Mouse (Mus musculus) heart, embryonic 13.5 days (tissue): ENCODE results near the gene Lbp. TPM values are rescaled to one million over a fixed set of nuclear protein-coding genes. Genes with fewer than 3 reads are reported as not detected.

Experiments used
- ATAC-seq: fragments of 200-750 bp; cut with Nextera tagmentation; 2 replicates; pipeline ENCODE4 v1.8.0; 2017; ENCODE audit warnings: moderate TSS enrichment; ENCODE audit not compliant: insufficient number of reproducible peaks, low FRiP score, low TSS enrichment; ENCODE audit errors: extremely low read depth
- H3K27ac ChIP-seq: fragments of 300-500 bp; sonication (generic); replicated peaks from 2 replicates; pipeline ENCODE4 v1.5.1; 2015; ENCODE audit warnings: moderate library complexity, mild to moderate bottlenecking, inconsistent platforms
- H3K27me3 ChIP-seq: fragments of 300-500 bp; sonication (generic); replicated peaks from 2 replicates; pipeline ENCODE4 v1.6.1; 2015; ENCODE audit warnings: mild to moderate bottlenecking, inconsistent platforms
- H3K36me3 ChIP-seq: fragments of 300-500 bp; sonication (generic); 2 replicates; pipeline ENCODE4 v1.6.1; 2015; ENCODE audit warnings: mild to moderate bottlenecking, inconsistent platforms
- H3K4me1 ChIP-seq: fragments of 300-500 bp; sonication (generic); 2 replicates; pipeline ENCODE4 v1.6.1; 2015; ENCODE audit warnings: inconsistent platforms
- H3K4me2 ChIP-seq: fragments of 300-500 bp; sonication (generic); 2 replicates; pipeline ENCODE4 v1.6.1; 2015; ENCODE audit warnings: inconsistent platforms, mild to moderate bottlenecking, moderate library complexity
- H3K4me3 ChIP-seq: fragments of 300-500 bp; sonication (generic); 2 replicates; pipeline ENCODE4 v1.5.1; 2015; ENCODE audit warnings: moderate library complexity, mild to moderate bottlenecking, inconsistent platforms
- H3K9ac ChIP-seq: fragments of 300-500 bp; sonication (generic); 2 replicates; pipeline ENCODE4 v1.6.1; 2015; ENCODE audit warnings: inconsistent platforms, mild to moderate bottlenecking, moderate library complexity
- H3K9me3 ChIP-seq: fragments of 300-500 bp; sonication (generic); 2 replicates; pipeline ENCODE4 v1.6.1; 2016; ENCODE audit warnings: inconsistent platforms
- WGBS: fragments of 180-500 bp; shearing (Covaris S2); methylation state at CpG from one replicate; pipeline ENCODE4 v1.1.7; 2015; ENCODE audit warnings: mixed read lengths; 5-methylcytosine and 5-hydroxymethylcytosine counted together
- polyA plus RNA-seq: library from polyadenylated mRNA; unstranded; fragments of >200 nt; fragmentation: Nextera tagmentation; extraction: Ambion mirVana; gene quantifications from 2 replicates; pipeline ENCODE4 v1.2.1, GENCODE M21; 2015

Gene Lbp
- polyA plus RNA-seq, 1 experiment from 2014 or later = 11.8 TPM

DNA sequence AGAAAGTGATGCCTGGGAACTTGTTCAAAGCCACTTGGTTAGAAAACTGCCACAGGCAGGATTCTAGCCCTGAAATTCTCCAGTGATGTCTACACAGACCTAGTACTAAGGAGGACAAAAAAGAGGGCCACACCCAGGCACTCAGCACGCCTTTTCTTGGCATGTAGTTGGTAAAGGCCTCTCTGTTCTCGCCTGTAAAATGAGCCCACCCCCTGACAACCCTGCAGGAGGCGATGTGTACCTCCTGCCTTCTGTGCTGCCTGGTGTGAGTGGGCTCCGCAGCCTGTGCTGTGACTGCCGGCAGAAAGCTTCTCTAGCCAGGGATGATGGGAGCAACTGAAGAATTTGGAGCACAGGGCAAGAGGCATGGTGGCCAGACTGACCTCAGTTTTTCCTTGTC is 2.0 kb downstream of the Lbp start:
- no peak for ATAC-seq

DNA sequence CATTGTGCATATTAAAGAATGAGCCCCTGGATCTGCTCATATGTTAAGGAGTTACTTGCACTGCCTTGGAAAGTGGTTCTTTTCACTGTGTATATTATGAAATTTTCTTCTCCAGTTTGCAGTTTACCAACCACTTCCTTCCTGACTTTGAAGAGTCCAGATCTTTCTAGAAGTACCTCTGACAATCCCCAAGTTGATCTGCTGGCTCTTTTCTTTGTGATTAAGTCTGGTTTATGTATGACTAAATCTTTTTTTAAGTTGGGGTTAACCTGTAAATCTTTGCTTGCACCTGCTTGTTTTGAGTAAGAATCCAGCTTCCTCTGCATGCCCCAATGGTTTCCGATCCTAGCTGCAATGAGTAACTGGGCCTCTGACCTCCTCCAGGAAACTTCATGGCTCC is 6.8 kb downstream of the Lbp start:
- no peaks in the 10 kb centered on the region for H3K9me3 ChIP-seq
- H3K36me3 ChIP-seq = no peaks in the 10 kb centered on the region
- no peak overlapping the region for H3K4me3 ChIP-seq
- peaks cover 3% of the 10 kb centered on the region; the same call in 1 of the 2 replicates for H3K4me1 ChIP-seq
- no peak overlapping the region for H3K4me2 ChIP-seq
- no peaks in the 10 kb centered on the region for H3K27me3 ChIP-seq
- ATAC-seq = no peak
- 77% methylated on average over 1 of the region's 1 CpGs for WGBS
- no peak overlapping the region for H3K27ac ChIP-seq
- H3K9ac ChIP-seq = no peak overlapping the region

More for the DNA sequence above, 2.0 kb downstream of the Lbp start:
- Histone ChIP-seq H3K4me1 (peaks cover 16% of the 10 kb centered on the region), H3K9me3 (no peaks in the 10 kb centered on the region), H3K36me3 (no peaks in the 10 kb centered on the region), H3K4me3 (no peak overlapping the region), H3K9ac (no peak overlapping the region), H3K27ac (no peak overlapping the region), H3K27me3 (no peaks in the 10 kb centered on the region), H3K4me2 (no peak overlapping the region)
- WGBS = 48% methylated on average over 5 of the region's 5 CpGs

DNA sequence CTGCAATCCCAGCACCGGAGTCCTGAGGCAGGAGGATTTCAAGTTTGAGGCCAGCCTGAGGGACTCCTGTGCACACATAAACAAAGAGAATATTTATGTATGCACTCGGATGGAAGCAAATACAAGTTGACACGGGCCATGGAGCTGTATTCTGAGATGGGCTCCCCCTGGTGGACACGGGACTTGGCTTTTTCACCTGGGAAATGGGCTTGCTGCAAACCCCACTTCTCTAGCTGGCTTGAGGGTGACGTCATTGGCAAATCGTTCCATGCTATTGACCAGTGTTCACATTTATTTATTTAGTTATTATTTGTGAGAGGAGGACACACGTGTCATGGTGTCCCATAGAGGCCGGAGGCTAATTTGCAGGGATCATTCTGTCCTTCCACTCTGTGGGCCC is 10.1 kb downstream of the Lbp start:
- Histone ChIP-seq H3K9me3 (no peaks in the 10 kb centered on the region), H3K36me3 (no peaks in the 10 kb centered on the region), H3K4me2 (no peak overlapping the region), H3K27me3 (no peaks in the 10 kb centered on the region), H3K4me1 (peaks cover 3% of the 10 kb centered on the region; the same call in 1 of the 2 replicates), H3K27ac (no peak overlapping the region), H3K9ac (no peak overlapping the region), H3K4me3 (no peak overlapping the region)
- WGBS = 58% methylated on average over 8 of the region's 8 CpGs
- ATAC-seq = no peak

DNA sequence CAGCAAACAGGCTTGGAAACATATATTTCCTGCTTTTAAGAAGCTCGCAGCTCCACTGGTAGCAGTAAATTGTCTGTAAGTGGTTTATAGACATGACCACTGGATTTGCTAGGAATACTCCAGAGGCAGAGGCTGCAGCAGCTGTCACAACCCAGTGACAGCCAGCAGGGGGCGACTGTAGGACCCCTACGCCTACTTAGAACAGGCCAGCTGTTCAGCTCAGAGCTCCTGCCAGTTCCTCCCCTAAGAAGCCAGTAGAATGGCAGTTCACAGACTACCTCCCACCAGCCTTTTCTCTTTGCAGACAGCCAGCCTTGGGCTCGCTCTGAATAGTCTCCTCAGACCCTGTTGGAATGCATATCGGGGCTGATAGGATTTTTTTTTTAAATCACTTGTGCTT is 10.7 kb downstream of the Lbp start:
- H3K4me2 ChIP-seq = no peak overlapping the region
- no peaks in the 10 kb centered on the region for H3K36me3 ChIP-seq
- H3K27me3 ChIP-seq = no peaks in the 10 kb centered on the region
- ATAC-seq = no peak
- H3K4me1 ChIP-seq = peaks cover 3% of the 10 kb centered on the region; the same call in 1 of the 2 replicates
- 19% methylated on average over 5 of the region's 5 CpGs for WGBS
- no peak overlapping the region for H3K27ac ChIP-seq
- no peak overlapping the region for H3K4me3 ChIP-seq
- no peak overlapping the region for H3K9ac ChIP-seq
- H3K9me3 ChIP-seq = no peaks in the 10 kb centered on the region

DNA sequence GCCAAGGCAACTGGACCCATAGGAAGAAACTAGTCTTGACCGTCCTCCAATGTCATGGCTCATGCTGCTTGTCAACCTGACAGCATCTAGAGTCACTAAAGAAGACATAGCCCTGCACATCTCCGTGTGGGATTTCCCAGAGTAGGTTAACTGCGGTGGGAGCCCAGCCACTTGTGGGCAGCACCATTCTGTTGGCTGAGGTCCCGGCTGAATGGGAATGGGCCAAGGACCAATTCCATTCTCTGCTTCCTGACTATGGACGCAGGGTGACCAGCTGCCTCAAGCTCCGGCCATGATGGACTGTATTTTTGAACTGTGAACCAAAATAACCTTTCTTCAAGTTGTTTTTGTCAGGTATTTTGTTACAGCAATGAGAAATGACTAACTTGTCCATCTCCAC is 15.3 kb downstream of the Lbp start:
- Histone ChIP-seq H3K9me3 (no peaks in the 10 kb centered on the region), H3K4me2 (no peak overlapping the region), H3K9ac (no peak overlapping the region), H3K36me3 (no peaks in the 10 kb centered on the region), H3K27me3 (no peaks in the 10 kb centered on the region), H3K27ac (no peak overlapping the region), H3K4me3 (no peak overlapping the region), H3K4me1 (peaks cover 8% of the 10 kb centered on the region; the same call in 1 of the 2 replicates)
- WGBS = 75% methylated on average over 6 of the region's 6 CpGs
- no peak for ATAC-seq

DNA sequence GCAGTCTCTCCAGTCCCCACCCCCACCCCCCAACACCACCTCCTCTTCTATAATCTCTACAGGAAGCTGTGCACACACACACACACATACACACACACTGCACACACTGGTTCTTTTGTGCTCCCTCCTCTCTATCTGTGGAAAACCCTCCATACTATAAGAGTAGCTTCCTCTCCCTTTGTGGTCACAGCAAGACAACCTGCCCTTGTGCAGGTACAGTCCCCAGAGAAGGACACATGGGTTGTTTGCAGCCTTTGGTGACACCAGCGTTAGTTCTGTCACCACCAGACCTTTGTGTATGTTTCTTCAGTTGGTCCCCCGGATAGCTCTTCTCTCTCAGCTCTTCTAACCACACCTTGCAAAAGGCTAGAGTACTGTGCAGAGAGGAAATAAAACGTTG is 16.6 kb downstream of the Lbp start:
- H3K4me3 ChIP-seq = no peak overlapping the region
- H3K9me3 ChIP-seq = no peaks in the 10 kb centered on the region
- H3K4me1 ChIP-seq = 0 out of 2 replicates have a peak, but pooled peaks cover 5% of the 10 kb centered on the region
- no peaks in the 10 kb centered on the region for H3K27me3 ChIP-seq
- H3K4me2 ChIP-seq = no peak overlapping the region
- ATAC-seq = no peak
- no peak overlapping the region for H3K27ac ChIP-seq
- H3K9ac ChIP-seq = no peak overlapping the region
- H3K36me3 ChIP-seq = no peaks in the 10 kb centered on the region
- WGBS = 47% methylated on average over 3 of the region's 3 CpGs

DNA sequence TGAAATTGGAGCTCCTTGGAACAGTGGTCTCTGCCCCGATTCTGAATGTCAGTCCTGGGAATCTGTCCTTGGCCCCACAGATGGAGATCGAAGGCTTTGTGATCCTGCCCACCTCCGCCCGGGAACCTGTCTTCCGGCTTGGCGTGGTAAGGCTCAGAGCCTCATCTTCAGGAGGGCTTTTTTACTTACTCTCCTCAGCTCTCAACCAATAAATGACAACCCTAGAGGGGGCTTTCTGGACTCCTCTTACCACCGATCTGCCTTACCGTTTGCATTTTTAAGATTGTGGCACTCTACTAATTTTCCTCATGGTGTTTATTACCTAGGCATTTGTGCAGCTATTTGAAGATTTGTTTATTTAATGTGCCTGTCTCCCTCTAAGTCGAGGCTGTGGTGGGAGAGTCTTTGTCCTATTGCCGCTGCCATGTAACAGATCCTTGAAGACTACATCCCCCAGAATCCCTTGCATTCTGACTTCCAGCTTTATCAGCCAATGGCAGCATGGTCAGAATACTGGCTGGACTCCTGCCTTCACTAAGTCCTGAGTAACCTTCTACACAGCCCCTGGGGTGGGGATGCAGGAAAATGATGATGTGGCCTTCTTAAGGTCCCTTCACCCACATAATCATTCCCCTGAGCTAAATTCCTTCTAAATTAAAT is 18.4 kb downstream of the Lbp start:
- H3K9ac ChIP-seq = no peak overlapping the region
- H3K27me3 ChIP-seq = no peaks in the 10 kb centered on the region
- H3K27ac ChIP-seq = no peak overlapping the region
- H3K4me2 ChIP-seq = no peak overlapping the region
- 0 out of 2 replicates have a peak, but pooled peaks cover 5% of the 10 kb centered on the region for H3K4me1 ChIP-seq
- H3K4me3 ChIP-seq = no peak overlapping the region
- no peak for ATAC-seq
- H3K36me3 ChIP-seq = no peaks in the 10 kb centered on the region
- WGBS = 56% methylated on average over 10 of the region's 10 CpGs
- no peaks in the 10 kb centered on the region for H3K9me3 ChIP-seq

DNA sequence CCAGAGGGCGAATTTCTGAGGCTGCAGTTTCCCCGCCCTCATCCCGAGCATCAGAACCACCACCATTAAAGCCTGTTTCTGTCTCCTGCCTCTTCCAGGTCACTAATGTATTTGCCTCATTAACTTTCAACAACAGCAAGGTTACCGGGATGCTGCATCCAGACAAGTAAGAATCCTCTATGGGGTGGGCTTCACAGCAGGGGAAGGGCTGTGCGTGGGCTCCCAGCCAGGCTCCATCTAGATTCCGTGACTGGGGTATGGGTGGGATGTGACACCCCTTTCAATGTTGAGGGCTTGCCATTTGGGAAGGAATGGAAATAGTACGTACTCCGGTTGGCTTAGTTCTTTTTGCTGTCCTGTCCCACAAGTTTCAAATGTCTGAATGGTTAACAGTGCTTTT is 19.3 kb downstream of the Lbp start:
- no peaks in the 10 kb centered on the region for H3K9me3 ChIP-seq
- H3K4me3 ChIP-seq = no peak overlapping the region
- WGBS = 82% methylated on average over 8 of the region's 8 CpGs

DNA sequence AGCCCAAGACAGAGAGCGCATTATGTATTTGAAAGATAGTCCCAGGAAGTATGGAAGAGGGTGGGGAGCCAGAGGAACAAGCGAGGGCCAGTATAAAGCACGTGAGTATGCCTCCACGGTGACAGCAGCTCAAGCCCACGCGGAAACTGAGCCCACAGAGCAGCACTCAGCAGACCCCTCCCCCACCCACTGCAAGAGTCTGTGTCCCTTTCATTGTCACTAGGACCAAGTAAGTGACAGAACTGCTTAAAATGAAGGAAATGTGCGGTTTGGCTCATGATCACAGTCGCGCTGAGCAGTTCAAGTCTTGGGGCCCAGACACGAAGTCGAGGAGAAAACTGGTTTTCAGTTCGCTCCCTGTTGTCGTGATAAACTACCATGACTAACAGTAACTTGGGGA is 28.1 kb downstream of the Lbp start:
- Histone ChIP-seq H3K9ac (no peak overlapping the region), H3K4me3 (no peak overlapping the region), H3K27ac (no peak overlapping the region), H3K9me3 (no peaks in the 10 kb centered on the region), H3K27me3 (0 out of 2 replicates have a peak, but pooled peaks cover 8% of the 10 kb centered on the region), H3K4me2 (no peak overlapping the region), H3K4me1 (no peaks in the 10 kb centered on the region), H3K36me3 (no peaks in the 10 kb centered on the region)
- 85% methylated on average over 13 of the region's 13 CpGs for WGBS
- ATAC-seq = no peak

More for the DNA sequence above, 19.3 kb downstream of the Lbp start:
- no peaks in the 10 kb centered on the region for H3K36me3 ChIP-seq
- no peak overlapping the region for H3K27ac ChIP-seq
- no peak overlapping the region for H3K4me2 ChIP-seq
- H3K27me3 ChIP-seq = no peaks in the 10 kb centered on the region
- ATAC-seq = no peak
- 0 out of 2 replicates have a peak, but pooled peaks cover 5% of the 10 kb centered on the region for H3K4me1 ChIP-seq
- no peak overlapping the region for H3K9ac ChIP-seq

DNA sequence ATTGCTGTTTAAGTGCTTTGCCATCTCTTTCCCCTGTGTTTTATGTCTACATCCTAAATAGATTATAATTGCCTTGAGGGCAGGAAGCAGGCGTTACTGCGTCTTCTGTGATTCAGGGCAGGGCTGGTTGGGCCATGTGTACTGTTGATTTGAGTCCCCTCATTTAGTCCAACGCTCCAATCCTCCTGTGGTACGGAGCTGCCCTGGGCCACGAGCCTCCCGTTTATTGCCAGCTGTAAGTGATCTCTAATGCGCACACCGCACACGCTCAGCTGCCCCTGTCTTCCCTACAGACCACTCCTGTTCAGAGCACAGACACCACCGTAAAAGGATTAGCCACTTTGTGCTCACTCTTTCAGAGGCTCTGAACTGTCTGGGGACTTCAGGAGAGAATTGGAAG is 31.4 kb downstream of the Lbp start:
- no peaks in the 10 kb centered on the region for H3K9me3 ChIP-seq
- no peak overlapping the region for H3K4me3 ChIP-seq
- H3K4me2 ChIP-seq = no peak overlapping the region
- H3K36me3 ChIP-seq = no peaks in the 10 kb centered on the region
- H3K4me1 ChIP-seq = no peaks in the 10 kb centered on the region
- no peak for ATAC-seq
- peaks cover 23% of the 10 kb centered on the region; the same call in 1 of the 2 replicates for H3K27me3 ChIP-seq
- no peak overlapping the region for H3K27ac ChIP-seq
- H3K9ac ChIP-seq = no peak overlapping the region
- WGBS = 78% methylated on average over 10 of the region's 10 CpGs

DNA sequence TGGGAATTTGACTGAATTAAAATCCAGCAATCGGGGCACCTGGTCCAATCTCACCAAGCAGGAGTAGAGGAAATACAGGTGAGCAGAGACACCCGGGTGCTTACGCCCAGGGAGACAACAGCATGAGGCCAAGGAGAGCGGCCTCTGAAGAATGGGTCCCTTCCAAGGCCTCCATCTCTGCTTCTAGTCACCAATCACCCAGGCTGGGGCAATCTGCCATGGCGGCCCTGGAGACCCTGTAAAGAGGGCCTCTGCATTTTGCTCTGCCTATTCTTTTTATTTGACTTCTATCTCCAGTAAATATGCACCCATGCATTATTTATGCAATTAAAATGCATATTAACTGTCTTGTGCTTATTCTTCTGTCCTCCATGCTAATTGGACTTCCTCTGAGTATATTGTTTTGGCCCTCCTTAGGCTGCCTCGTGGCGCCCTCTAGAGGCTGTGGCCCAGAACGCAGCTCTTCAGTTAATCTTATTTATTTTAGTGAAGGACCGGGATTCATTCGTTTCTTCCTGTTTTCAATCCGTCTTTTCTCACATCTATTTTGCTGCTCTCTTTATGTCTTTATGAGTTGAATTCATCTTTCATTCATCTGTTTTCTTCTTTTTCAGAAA is 33.8 kb downstream of the Lbp start:
- no peak overlapping the region for H3K9ac ChIP-seq
- no peak overlapping the region for H3K27ac ChIP-seq
- H3K9me3 ChIP-seq = no peaks in the 10 kb centered on the region
- no peak for ATAC-seq
- 33% methylated on average over 11 of the region's 11 CpGs for WGBS
- H3K4me2 ChIP-seq = no peak overlapping the region
- peaks cover 24% of the 10 kb centered on the region; the same call in 1 of the 2 replicates for H3K27me3 ChIP-seq
- no peak overlapping the region for H3K4me3 ChIP-seq
- no peaks in the 10 kb centered on the region for H3K4me1 ChIP-seq
- H3K36me3 ChIP-seq = no peaks in the 10 kb centered on the region

DNA sequence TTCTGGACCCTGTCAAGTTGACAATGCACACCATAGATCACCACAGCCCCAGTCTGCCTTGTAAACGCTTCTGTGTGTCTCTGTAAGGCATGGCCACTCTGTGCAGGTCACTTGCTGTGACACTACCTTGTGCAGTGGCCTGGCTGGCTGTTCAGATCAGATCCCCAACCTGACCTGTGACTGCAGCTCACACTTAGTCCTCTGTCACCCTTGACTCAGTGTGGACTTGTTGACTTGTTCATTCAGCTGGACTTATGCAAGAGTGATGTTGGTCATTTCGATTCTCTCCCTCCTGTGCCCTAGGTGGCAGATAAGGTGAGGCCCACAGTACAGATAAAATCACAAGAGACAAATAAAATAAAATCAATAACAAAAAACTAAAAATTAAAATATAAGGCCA is 35.0 kb downstream of the Lbp start:
- no peak overlapping the region for H3K4me3 ChIP-seq
- H3K4me2 ChIP-seq = no peak overlapping the region
- H3K9ac ChIP-seq = no peak overlapping the region
- H3K36me3 ChIP-seq = no peaks in the 10 kb centered on the region
- no peak overlapping the region for H3K27ac ChIP-seq
- ATAC-seq = no peak
- 54% methylated on average over 2 of the region's 2 CpGs for WGBS
- no peaks in the 10 kb centered on the region for H3K4me1 ChIP-seq
- H3K9me3 ChIP-seq = no peaks in the 10 kb centered on the region
- peaks cover 24% of the 10 kb centered on the region; the same call in 1 of the 2 replicates for H3K27me3 ChIP-seq
